Mouse (Mus musculus) gastrocnemius, postnatal 36 days (tissue): ENCODE data around the gene Odf2. TPM values are rescaled to one million over a fixed set of nuclear protein-coding genes. Genes with fewer than 3 reads are reported as not detected.
"Not testable (repeated sequence)": the region's sequence is repeated elsewhere in the genome, so short reads cannot be mapped to it uniquely, and the experiment has no call there.

ENCODE experiments used
- DNase-seq, 2 experiments: peaks; one replicate each; pipeline ENCODE4 v3.0.0; 2022
- intact Hi-C: fragments of 180-260 bp; cut with DNase I; formaldehyde crosslinking; loops from one replicate; pipeline ENCODE4 v1.15.1; 2025
- total RNA-seq, 2 experiments: library from RNA; stranded (reverse); gene quantifications; 2 replicates each; pipeline ENCODE4 v1.2.3; 2021

Gene Odf2
- total RNA-seq, 2 experiments from 2014 or later, result 10.2 to 11.1 TPM

- DNase-seq, result peak in 1 of 2 experiments; percentile 42
- intact Hi-C loops, result loop anchor here (5.0 kb wide), 1 partner anchor 42 kb away; no protein-coding TSS in a partner anchor
These were observed 30.1 kb upstream of the Odf2 start for GRCm38 (mm10) chr2:29858748-29859473.

DNA sequence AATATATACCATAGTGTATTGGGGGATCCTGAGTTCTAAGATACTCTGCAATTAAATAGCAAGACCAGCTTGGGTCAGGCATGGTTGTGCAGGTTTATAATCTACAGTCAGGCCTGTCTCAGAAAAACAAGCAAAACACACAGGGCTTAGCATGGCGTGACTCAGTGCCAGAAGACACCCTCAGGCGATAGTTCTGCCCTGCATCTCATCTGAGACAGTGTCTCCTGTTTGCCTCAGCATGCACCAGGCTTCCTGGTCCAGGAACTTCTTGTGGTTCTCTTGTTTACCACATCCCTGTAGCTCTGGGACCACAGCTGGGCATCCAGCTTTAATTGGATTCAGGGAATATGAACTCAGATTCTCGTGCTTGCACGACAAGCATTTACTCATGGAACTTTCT lies 23.9 kb upstream of the Odf2 start:
- intact Hi-C loops, result no loop called here
- DNase-seq, result no peak

DNA sequence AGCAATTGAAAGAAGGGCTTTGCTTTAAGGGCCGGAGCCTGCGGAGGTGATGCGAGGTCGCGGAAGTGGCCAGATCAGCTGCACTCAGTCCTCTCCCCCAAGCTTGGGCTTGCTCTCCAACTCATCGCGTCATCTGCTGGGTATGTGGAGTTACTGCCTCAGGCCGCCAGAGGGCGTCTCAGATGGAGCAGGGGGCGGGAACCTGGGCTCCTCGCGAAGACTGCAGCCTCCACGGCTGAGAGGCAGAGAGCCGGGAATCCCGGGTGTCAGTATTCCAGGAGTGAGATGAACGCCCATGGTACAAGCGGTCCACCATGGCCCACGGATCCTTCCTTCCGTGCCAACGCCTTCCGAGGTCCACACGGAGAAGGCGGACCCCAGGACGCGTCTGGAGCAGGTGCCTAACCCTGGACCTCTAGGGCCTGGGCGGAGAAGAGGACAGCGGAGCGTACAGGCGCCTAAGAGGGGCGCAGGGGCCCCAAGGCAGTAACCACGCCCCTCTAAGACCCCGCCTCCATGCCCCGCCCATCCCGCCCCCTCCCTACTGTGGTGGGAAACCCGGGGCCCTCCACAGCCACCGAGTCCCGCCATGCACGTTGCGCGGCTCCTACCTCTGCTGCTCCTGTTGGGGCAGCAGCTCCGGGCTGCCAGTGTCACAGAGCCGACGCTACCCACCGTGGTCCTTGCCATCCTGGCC lies 19.9 kb upstream of the Odf2 start, which contains the start of gene Cercam:
Gene Cercam (plus strand): TSS at position 216 of the 697 bp plus-strand sequence.
- intact Hi-C loops, result no loop called here
- DNase-seq, result peak; percentile 78 to 79

DNA sequence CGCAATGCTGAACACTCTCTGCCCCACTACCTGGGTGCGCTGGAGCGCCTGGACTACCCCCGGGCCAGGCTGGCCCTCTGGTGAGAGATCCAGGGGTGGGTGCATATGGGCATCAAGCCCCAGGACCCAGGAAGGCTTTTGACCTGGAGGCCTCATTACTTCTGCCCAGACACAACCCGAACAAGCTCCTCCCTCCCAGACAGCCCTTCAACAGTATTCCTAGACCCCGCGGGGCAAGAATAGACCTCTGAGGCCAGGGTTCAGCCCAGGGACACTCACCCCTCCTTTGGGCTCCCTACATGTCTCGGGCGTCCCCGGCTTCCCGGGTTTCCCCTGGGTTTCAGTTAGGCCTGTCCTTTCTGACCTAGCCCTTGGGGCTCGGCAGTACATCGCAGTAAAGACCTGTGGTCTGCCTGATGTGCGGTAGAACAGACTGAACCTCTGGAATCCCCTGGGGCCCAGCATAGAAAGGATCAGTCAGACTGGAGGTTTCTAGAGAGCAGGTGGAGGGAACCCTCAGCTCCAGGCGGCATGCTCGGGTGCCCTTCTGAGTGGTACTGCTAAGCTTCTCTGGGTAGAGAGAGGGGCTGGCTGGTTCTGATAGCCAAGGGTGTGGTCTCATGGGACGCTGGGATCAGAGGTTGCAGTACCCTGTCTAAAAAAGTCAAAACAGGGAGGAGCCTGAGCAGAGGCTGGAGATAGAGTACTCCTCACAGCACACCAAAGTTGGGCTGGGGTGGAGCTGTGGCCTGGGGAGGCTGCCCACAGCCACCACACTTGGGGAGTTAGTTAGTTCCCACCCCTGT lies 19.2 kb upstream of the Odf2 start:
- intact Hi-C loops, result no loop called here
- DNase-seq, result peak; percentile 23 to 37

DNA sequence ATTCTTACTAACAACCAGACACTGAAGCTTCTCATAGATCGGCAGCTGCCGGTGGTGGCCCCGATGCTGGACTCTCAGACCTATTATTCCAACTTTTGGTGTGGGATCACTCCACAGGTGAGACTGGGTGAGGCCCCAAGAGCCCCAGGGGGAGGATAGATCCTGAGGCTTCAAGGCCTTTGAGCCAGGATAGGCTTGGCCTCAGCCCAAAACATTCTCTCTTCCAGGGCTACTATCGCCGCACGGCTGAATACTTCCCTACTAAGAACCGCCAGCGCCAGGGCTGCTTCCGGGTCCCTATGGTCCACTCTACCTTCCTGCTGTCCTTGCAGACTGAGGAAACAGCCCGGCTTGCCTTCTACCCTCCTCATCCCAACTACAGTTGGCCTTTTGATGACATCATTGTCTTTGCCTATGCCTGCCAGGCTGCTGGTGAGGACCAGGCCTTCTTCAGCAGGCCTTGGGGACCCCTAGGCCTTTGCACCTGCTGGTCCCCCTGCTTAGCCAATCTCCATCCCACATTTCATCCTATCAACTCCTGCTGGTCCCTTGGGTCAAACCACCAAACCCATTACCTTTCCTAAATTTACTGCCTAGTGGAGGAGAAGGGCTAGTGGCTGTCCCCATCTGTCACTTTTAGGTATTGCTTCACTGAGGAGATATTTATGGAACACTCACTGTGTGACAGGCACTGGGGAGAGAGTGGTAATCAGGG lies 16.3 kb upstream of the Odf2 start:
- no peak for DNase-seq
- intact Hi-C loops, result no loop called here

- DNase-seq, result no peak
- intact Hi-C loops, result no loop called here
These were observed 15.2 kb upstream of the Odf2 start for GRCm38 (mm10) chr2:29873801-29874200.

- DNase-seq, result no peak
- intact Hi-C loops, result no loop called here
These were observed 11.0 kb upstream of the Odf2 start for GRCm38 (mm10) chr2:29878061-29878460.

GRCm38 (mm10) chr2:29879191-29879590 lies 9.8 kb upstream of the Odf2 start:
- no peak for DNase-seq
- intact Hi-C loops, result no loop called here

DNA sequence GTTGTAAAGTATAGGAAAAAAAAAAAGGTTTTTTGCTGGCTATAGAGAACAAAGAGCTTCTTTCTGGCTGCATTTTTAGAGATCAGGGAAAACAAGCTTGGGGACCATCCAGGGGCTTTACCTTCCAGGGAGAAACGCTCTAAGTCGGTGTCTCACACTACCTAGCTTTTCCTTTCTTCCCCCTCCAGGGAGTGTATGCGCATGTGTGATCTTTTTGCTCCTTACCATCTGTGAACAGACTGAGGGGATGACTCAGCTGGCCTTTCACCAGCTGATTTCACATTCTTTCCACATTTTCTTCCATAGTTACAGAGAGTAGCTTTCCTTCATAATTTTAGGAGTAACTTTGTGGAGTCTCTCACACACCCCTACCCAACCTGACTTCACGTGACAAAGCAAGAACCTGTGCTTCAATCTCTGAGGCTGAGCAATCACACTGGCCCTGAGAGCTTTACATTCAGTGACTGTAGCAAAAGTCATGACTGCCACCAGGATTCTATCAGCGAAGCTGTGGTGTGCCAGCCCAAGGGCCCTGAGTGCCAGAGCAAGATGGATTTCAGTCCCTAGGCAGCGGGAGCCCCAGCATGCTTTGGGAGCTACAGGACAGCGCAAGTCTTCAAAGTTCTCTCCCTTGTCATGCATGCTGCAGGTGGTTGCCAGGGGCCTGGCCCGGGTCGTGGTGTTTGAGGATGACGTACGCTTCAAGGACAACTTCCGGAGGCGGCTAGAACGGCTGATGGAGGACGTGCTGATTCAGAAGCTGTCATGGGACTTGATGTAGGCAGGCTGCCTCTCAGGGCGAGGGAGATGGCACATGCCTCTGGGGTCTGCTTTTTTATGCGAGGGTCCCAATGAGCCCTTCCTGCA lies 8.8 kb upstream of the Odf2 start:
- intact Hi-C loops, result no loop called here
- no peak for DNase-seq

DNA sequence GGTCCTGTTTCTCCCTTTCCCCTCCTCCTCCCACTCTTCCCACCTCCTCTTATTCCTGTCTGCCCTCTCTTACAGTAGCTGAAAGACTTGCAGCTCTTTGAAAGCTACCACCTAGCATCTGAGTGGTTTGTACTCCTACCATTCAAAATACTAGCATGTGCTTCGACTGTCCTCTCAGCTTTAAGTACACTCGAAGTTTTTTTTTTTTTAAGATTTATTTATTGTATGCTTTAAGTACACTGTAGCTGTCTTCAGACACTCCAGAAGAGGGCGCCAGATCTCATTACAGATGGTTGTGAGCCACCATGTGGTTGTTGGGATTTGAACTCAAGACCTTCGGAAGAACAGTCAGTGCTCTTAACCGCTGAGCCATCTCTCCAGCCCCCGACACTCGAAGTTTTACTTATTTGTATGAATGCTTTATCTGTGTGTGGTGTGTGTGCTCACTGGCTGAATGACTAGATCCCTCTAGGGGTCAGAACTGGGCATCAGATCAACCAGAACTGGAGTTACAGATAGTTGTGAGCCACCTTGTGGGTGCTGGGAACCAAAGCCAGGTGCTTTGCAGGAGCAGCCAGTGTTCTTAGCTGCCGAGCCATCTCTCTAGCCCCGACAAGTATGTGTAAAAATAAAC lies 2.2 kb upstream of the Odf2 start:
- intact Hi-C loops, DNase-seq: not testable (repeated sequence)

- DNase-seq, result peak; percentile 75 to 77
- intact Hi-C loops, result no loop called here
These were observed 1.2 kb downstream of the Odf2 start for GRCm38 (mm10) chr2:29889991-29890833.

GRCm38 (mm10) chr2:29891773-29892172 lies 2.8 kb downstream of the Odf2 start:
- no peak for DNase-seq
- intact Hi-C loops, result no loop called here

GRCm38 (mm10) chr2:29896071-29896470 lies 7.0 kb downstream of the Odf2 start:
- no peak for DNase-seq
- intact Hi-C loops, result no loop called here

DNA sequence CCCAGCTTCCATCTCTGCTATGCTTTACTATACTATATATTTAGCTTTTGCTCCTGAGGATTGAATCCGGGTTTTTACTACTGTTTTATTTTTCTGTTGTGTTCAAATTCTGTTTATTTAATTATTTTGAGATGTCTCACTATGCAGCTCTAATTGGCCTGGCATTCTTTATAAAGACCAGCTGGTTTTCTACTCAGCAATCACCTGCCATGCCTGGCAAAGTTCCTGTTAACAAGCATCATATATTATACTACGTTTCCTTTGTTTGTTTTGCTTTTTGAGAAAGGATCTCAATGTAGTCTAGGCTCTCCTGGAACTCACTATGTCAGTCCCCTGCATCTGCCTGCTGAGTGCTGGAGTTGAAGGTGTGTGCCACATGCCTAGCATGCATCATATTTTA lies 8.3 kb downstream of the Odf2 start:
- DNase-seq, result no peak
- intact Hi-C loops, result no loop called here

GRCm38 (mm10) chr2:29898081-29898480 lies 9.1 kb downstream of the Odf2 start:
- intact Hi-C loops, result no loop called here
- no peak for DNase-seq

GRCm38 (mm10) chr2:29902194-29902593 lies 13.2 kb downstream of the Odf2 start:
- DNase-seq, result no peak
- intact Hi-C loops, result no loop called here

GRCm38 (mm10) chr2:29908171-29908570 lies 19.1 kb downstream of the Odf2 start:
- DNase-seq, intact Hi-C loops: not testable (repeated sequence)

GRCm38 (mm10) chr2:29910042-29910441 lies 21.0 kb downstream of the Odf2 start:
- intact Hi-C loops, result no loop called here
- no peak for DNase-seq
